ENCODE assay signal across 9 mouse cellular contexts in the genomic region with DNA sequence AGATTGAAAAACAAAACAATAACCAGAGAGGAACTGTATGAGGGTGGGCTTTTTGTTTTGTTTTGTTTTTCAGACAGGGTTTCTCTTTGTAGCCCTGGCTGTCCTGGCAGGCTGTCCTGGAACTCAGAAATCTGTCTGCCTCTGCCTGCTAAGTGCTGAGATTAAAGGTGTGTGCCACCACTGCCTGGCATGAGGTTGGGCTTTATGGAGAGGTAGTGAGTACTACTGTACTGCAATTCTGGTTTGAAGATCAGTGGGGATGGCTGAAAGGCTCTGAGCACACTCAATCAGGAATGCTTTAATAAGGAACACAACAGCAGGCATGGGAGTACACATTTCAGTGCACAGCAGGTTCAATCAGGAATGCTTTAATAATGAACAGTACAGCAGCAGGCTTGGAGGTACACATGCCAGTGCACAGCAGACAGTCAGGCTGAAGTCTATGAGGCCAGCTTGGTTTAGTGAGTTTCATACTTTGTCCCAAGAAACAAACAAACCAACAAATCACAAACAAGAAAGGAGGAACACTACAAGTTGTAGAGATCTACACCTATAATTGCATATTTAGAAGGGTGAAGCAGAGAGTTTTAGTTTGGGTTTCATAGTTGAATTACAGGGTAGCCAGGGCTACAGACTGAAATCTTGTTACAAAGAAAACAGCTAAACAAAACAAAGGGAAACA. TPM values are rescaled to one million over a fixed set of nuclear protein-coding genes. Genes with fewer than 3 reads are reported as not detected.
A peak's percentile ranks its signal among the peaks of the same experiment; 100 is the strongest.
DNase-seq lines count a peak whose midpoint lies in the region; ATAC-seq and TF ChIP-seq lines count a peak whose summit lies in the region.
"Had no signal": no experiment of that assay in that cellular context is flagged by ENCODE, and none has a peak within 500 bp of the region (broad histone marks: within the 10 kb centered on the region; RNA-seq: fewer than 3 reads in every experiment).

No protein-coding gene starts in this region.

- H3K4me2 ChIP-seq in kidney, embryonic 16.5 days (replicated peaks; ENCODE audit: low read depth, low read length), result peak overlapping the region; percentile 7; the same call in 1 of the 2 replicates
- H3K4me2 ChIP-seq in embryonic facial prominence, embryonic 15.5 days (replicated peaks), result 0 out of 2 replicates have a peak overlapping the region, but pooled peaks have one; percentile 10
- peak overlapping the region; percentile 94 for H3K4me2 ChIP-seq in liver, embryonic 14.5 days (ENCODE audit: low read depth)

- TF ChIP-seq CTCF in MEL (IDR thresholded peaks at IDR 0.05 in 2 of 3, conservative IDR thresholded peaks at IDR 0.05 in 1 of 3; ENCODE audit: control insufficient read depth in 1 of 3, insufficient read depth in 1 of 3, low read depth in 2 of 3, low read length in 3 of 3, poor library complexity in 1 of 3, severe bottlenecking in 1 of 3), result no peak
- no peak for TF ChIP-seq CTCF in liver, embryonic 14.5 days (IDR thresholded peaks at IDR 0.05; ENCODE audit: low read depth)

- peak overlapping the region; percentile 7; the same call in 1 of the 2 replicates for H3K9ac ChIP-seq in kidney, embryonic 16.5 days (replicated peaks; ENCODE audit: low read length)
- peak overlapping the region; percentile 80 for H3K9ac ChIP-seq in MEL (ENCODE audit: control insufficient read depth, low read depth, low read length, poor library complexity, severe bottlenecking)
- no peak overlapping the region for H3K9ac ChIP-seq in embryonic facial prominence, embryonic 15.5 days
- peak overlapping the region; percentile 87 for H3K9ac ChIP-seq in liver, embryonic 14.5 days (replicated peaks)

- no peaks in the 10 kb centered on the region for H3K36me3 ChIP-seq in kidney, embryonic 16.5 days (ENCODE audit: insufficient read depth, low read length)
- peaks cover 0 to 40% of the 10 kb centered on the region in 2 experiments; a peak in 2 of 4 replicates for H3K36me3 ChIP-seq in MEL (ENCODE audit: control insufficient read depth in 1 of 2, insufficient read depth in 2 of 2, low read length in 2 of 2)
- no peaks in the 10 kb centered on the region for H3K36me3 ChIP-seq in embryonic facial prominence, embryonic 15.5 days
- H3K36me3 ChIP-seq in liver, embryonic 14.5 days (replicated peaks; ENCODE audit: control insufficient read depth, insufficient read depth, low read depth), result no peaks in the 10 kb centered on the region

- H3K4me3 ChIP-seq in kidney, embryonic 16.5 days (ENCODE audit: low read length), result no peak overlapping the region
- no peak overlapping the region for H3K4me3 ChIP-seq in MEL (ENCODE audit: control insufficient read depth in 1 of 2, insufficient read depth in 1 of 2, low read depth in 2 of 2, low read length in 2 of 2)
- H3K4me3 ChIP-seq in embryonic facial prominence, embryonic 15.5 days (replicated peaks), result 0 out of 2 replicates have a peak overlapping the region, but pooled peaks have one; percentile 1
- H3K4me3 ChIP-seq in liver, embryonic 14.5 days (ENCODE audit: insufficient read depth in 1 of 2, low read depth in 2 of 2, low read length in 2 of 2), result peak overlapping the region; percentile 20 to 55

- no peaks in the 10 kb centered on the region for H3K27me3 ChIP-seq in kidney, embryonic 16.5 days (ENCODE audit: insufficient read depth, low read length)
- no peaks in the 10 kb centered on the region for H3K27me3 ChIP-seq in MEL (ENCODE audit: control insufficient read depth in 1 of 2, insufficient read depth in 2 of 2, low read length in 2 of 2)
- no peaks in the 10 kb centered on the region for H3K27me3 ChIP-seq in embryonic facial prominence, embryonic 15.5 days
- H3K27me3 ChIP-seq in liver, embryonic 14.5 days (ENCODE audit: control insufficient read depth, insufficient read depth, low read length), result no peaks in the 10 kb centered on the region

- no peak for ATAC-seq in kidney, embryonic 16.5 days (ENCODE audit: low FRiP score, low TSS enrichment)
- no peak for ATAC-seq in embryonic facial prominence, embryonic 15.5 days (ENCODE audit: insufficient number of reproducible peaks, low FRiP score, low TSS enrichment, low read depth)
- no peak for ATAC-seq in liver, embryonic 14.5 days (ENCODE audit: insufficient read depth)

- no peak for TF ChIP-seq RAD21 in MEL (IDR thresholded peaks at IDR 0.05; ENCODE audit: low read depth, low read length)

- no peak for DNase-seq in kidney, adult 9 months
- peak; percentile 50 for DNase-seq in MEL (ENCODE audit: low read depth, low spot score)
- DNase-seq in liver, embryonic 14.5 days (ENCODE audit: low read depth in 3 of 3, low spot score in 3 of 3), result no peak
- DNase-seq in layer of hippocampus, postnatal 25 days (ENCODE audit: extremely low spot score in 1 of 2, low spot score in 1 of 2), result no peak
- DNase-seq in retina, postnatal 1 day, result no peak
- DNase-seq in thymus, postnatal 25 days, result no peak
- DNase-seq: kidney, postnatal 25 days had no signal

- peaks cover 35% of the 10 kb centered on the region for H3K4me1 ChIP-seq in kidney, embryonic 16.5 days (ENCODE audit: insufficient read depth, low read length)
- H3K4me1 ChIP-seq in MEL (ENCODE audit: control insufficient read depth in 1 of 2, insufficient read depth in 2 of 2, low read length in 2 of 2), result peaks cover 0 to 10% of the 10 kb centered on the region in 2 experiments; a peak in 2 of 4 replicates
- H3K4me1 ChIP-seq in embryonic facial prominence, embryonic 15.5 days, result peaks cover 29% of the 10 kb centered on the region
- peaks cover 31 to 33% of the 10 kb centered on the region in 2 experiments for H3K4me1 ChIP-seq in liver, embryonic 14.5 days (replicated peaks; ENCODE audit: control insufficient read depth in 2 of 2, insufficient read depth in 2 of 2, low read length in 1 of 2)

- no peaks in the 10 kb centered on the region for H3K9me3 ChIP-seq in kidney, embryonic 16.5 days (ENCODE audit: low read length)
- H3K9me3 ChIP-seq in MEL (replicated peaks; ENCODE audit: insufficient read depth, low read length), result no peaks in the 10 kb centered on the region
- no peaks in the 10 kb centered on the region for H3K9me3 ChIP-seq in embryonic facial prominence, embryonic 15.5 days (replicated peaks)
- no peaks in the 10 kb centered on the region for H3K9me3 ChIP-seq in liver, embryonic 14.5 days (ENCODE audit: control insufficient read depth, low read length)

- no peaks in the 10 kb centered on the region; the same call in 1 of the 2 replicates for H3K79me2 ChIP-seq in MEL (ENCODE audit: control insufficient read depth, insufficient read depth, low read length, poor library complexity)

- TF ChIP-seq EP300 in MEL (IDR thresholded peaks at IDR 0.05; ENCODE audit: low read depth in 1 of 2, low read length in 2 of 2), result no peak
- TF ChIP-seq EP300 in liver, embryonic 14.5 days (IDR thresholded peaks at IDR 0.05; ENCODE audit: low read depth), result no peak

- H3K27ac ChIP-seq in kidney, embryonic 16.5 days (ENCODE audit: low read length), result peak overlapping the region; percentile 92
- H3K27ac ChIP-seq in MEL (ENCODE audit: control insufficient read depth, low read depth, low read length), result peak overlapping the region; percentile 83
- H3K27ac ChIP-seq in embryonic facial prominence, embryonic 15.5 days (replicated peaks), result peak overlapping the region; percentile 97
- peak overlapping the region; percentile 88 for H3K27ac ChIP-seq in liver, embryonic 14.5 days

- no peak for TF ChIP-seq POLR2A in MEL (IDR thresholded peaks at IDR 0.05; ENCODE audit: control insufficient read depth in 1 of 2, insufficient read depth in 1 of 2, low read depth in 1 of 2, low read length in 2 of 2, poor library complexity in 1 of 2)

RNA-seq across cellular contexts. Expression of a gene that starts 2.1 kb away (rescaled TPM):
- 102 TPM in 2 replicates for polyA plus RNA-seq in kidney, embryonic 16.5 days (2015; fragmentation: Nextera tagmentation; extraction: Ambion mirVana)
- total RNA-seq in MEL (2012; rRNA removed), result 1,889 and 1,922 TPM in 2 replicates
- polyA plus RNA-seq in MEL (2012; ENCODE audit: insufficient read depth in 1 of 2, insufficient read length in 2 of 2, low read depth in 1 of 2, low replicate concordance in 2 of 2, missing spikeins in 1 of 2), result 10 to 100 TPM in 1 of 2 experiments, not detected in 1; 11.7 TPM
- 86.2 and 107 TPM in 2 replicates for polyA plus RNA-seq in embryonic facial prominence, embryonic 15.5 days (2015; fragmentation: Nextera tagmentation; extraction: Ambion mirVana)
- 8.6 and 12.8 TPM in 2 replicates for polyA plus RNA-seq in liver, embryonic 14.5 days (2012; rRNA removed)
- 152 and 155 TPM in 2 replicates for polyA plus RNA-seq in liver, embryonic 14.5 days (2014; fragmentation: Nextera tagmentation; extraction: Ambion mirVana)
- 100 to 1,000 TPM; 129 to 153 TPM for total RNA-seq in layer of hippocampus, postnatal 25 days (2021)

RNA-seq across cellular contexts. Expression of a gene that starts 8.0 kb away (rescaled TPM):
- 6.1 and 6.6 TPM in 2 replicates for polyA plus RNA-seq in kidney, embryonic 16.5 days (2015; fragmentation: Nextera tagmentation; extraction: Ambion mirVana)
- 150 and 212 TPM in 2 replicates for total RNA-seq in MEL (2012; rRNA removed)
- polyA plus RNA-seq in MEL (2012; ENCODE audit: insufficient read depth in 1 of 2, insufficient read length in 2 of 2, low read depth in 1 of 2, low replicate concordance in 2 of 2, missing spikeins in 1 of 2), result 1 to 10 TPM in 1 of 2 experiments, not detected in 1; 1.4 TPM
- polyA plus RNA-seq in embryonic facial prominence, embryonic 15.5 days (2015; fragmentation: Nextera tagmentation; extraction: Ambion mirVana), result 5.0 and 6.0 TPM in 2 replicates
- 20.4 and 27.3 TPM in 2 replicates for polyA plus RNA-seq in liver, embryonic 14.5 days (2012; rRNA removed)
- polyA plus RNA-seq in liver, embryonic 14.5 days (2014; fragmentation: Nextera tagmentation; extraction: Ambion mirVana), result 7.1 and 7.2 TPM in 2 replicates
- total RNA-seq in layer of hippocampus, postnatal 25 days (2021), result 10 to 100 TPM; 10.0 to 14.4 TPM

RNA-seq across cellular contexts. Expression of a gene that starts 9.3 kb away (rescaled TPM):
- polyA plus RNA-seq in kidney, embryonic 16.5 days (2015; fragmentation: Nextera tagmentation; extraction: Ambion mirVana), result 2.5 and 3.0 TPM in 2 replicates
- total RNA-seq in MEL (2012; rRNA removed), result 924 and 1,082 TPM in 2 replicates
- under 1 TPM in 1 of 2 experiments, not detected in 1; 0.14 TPM for polyA plus RNA-seq in MEL (2012; ENCODE audit: insufficient read depth in 1 of 2, insufficient read length in 2 of 2, low read depth in 1 of 2, low replicate concordance in 2 of 2, missing spikeins in 1 of 2)
- polyA plus RNA-seq in embryonic facial prominence, embryonic 15.5 days (2015; fragmentation: Nextera tagmentation; extraction: Ambion mirVana), result 1.8 and 3.9 TPM in 2 replicates
- polyA plus RNA-seq in liver, embryonic 14.5 days (2012; rRNA removed), result 10.4 and 25.5 TPM in 2 replicates
- 4.7 and 5.1 TPM in 2 replicates for polyA plus RNA-seq in liver, embryonic 14.5 days (2014; fragmentation: Nextera tagmentation; extraction: Ambion mirVana)
- 10 to 100 TPM in 1 of 2 experiments, 1 to 10 TPM in 1; 7.1 to 11.6 TPM for total RNA-seq in layer of hippocampus, postnatal 25 days (2021)

RNA-seq across cellular contexts. Expression of a gene that starts 9.5 kb away (rescaled TPM):
- 4.3 and 4.4 TPM in 2 replicates for polyA plus RNA-seq in kidney, embryonic 16.5 days (2015; fragmentation: Nextera tagmentation; extraction: Ambion mirVana)
- 1,093 and 1,255 TPM in 2 replicates for total RNA-seq in MEL (2012; rRNA removed)
- 1 to 10 TPM in 1 of 2 experiments, not detected in 1; 2.2 TPM for polyA plus RNA-seq in MEL (2012; ENCODE audit: insufficient read depth in 1 of 2, insufficient read length in 2 of 2, low read depth in 1 of 2, low replicate concordance in 2 of 2, missing spikeins in 1 of 2)
- 2.8 and 3.7 TPM in 2 replicates for polyA plus RNA-seq in embryonic facial prominence, embryonic 15.5 days (2015; fragmentation: Nextera tagmentation; extraction: Ambion mirVana)
- polyA plus RNA-seq in liver, embryonic 14.5 days (2012; rRNA removed), result 15.9 and 35.2 TPM in 2 replicates
- 3.4 and 4.4 TPM in 2 replicates for polyA plus RNA-seq in liver, embryonic 14.5 days (2014; fragmentation: Nextera tagmentation; extraction: Ambion mirVana)
- 10 to 100 TPM; 26.4 to 30.6 TPM for total RNA-seq in layer of hippocampus, postnatal 25 days (2021)

RNA-seq across cellular contexts. Expression of a gene that starts 12.3 kb away (rescaled TPM):
- 8.5 and 9.1 TPM in 2 replicates for polyA plus RNA-seq in kidney, embryonic 16.5 days (2015; fragmentation: Nextera tagmentation; extraction: Ambion mirVana)
- 2,580 and 3,348 TPM in 2 replicates for total RNA-seq in MEL (2012; rRNA removed)
- polyA plus RNA-seq in MEL (2012; ENCODE audit: insufficient read depth in 1 of 2, insufficient read length in 2 of 2, low read depth in 1 of 2, low replicate concordance in 2 of 2, missing spikeins in 1 of 2), result 10 to 100 TPM in 1 of 2 experiments, not detected in 1; 14.7 TPM
- polyA plus RNA-seq in embryonic facial prominence, embryonic 15.5 days (2015; fragmentation: Nextera tagmentation; extraction: Ambion mirVana), result 6.5 and 8.3 TPM in 2 replicates
- polyA plus RNA-seq in liver, embryonic 14.5 days (2012; rRNA removed), result 42.1 and 55.9 TPM in 2 replicates
- polyA plus RNA-seq in liver, embryonic 14.5 days (2014; fragmentation: Nextera tagmentation; extraction: Ambion mirVana), result 6.9 and 10.2 TPM in 2 replicates
- 10 to 100 TPM; 79.1 to 83.5 TPM for total RNA-seq in layer of hippocampus, postnatal 25 days (2021)

Comparison
In these comparisons a context has a peak if more than half of its experiments do, and no peak if none do; other contexts are left out.
1. H3K4me2 ChIP-seq: peak in every context shown above with its lines; median percentile 94 in liver, embryonic 14.5 days; 10 in embryonic facial prominence, embryonic 15.5 days; 7 in kidney, embryonic 16.5 days.
2. H3K4me3 ChIP-seq: peak in embryonic facial prominence, embryonic 15.5 days (single experiment) and liver, embryonic 14.5 days (2 of 2); none in kidney, embryonic 16.5 days (single experiment) and MEL (0 of 2).
3. Peak in every context shown above with its lines, with median percentiles within 50 percentile points of each other: H3K27ac ChIP-seq.